Mouse (Mus musculus) cerebellum, adult 9-11 months (tissue): ENCODE measurements around the gene Mpzl1.

Source experiments
- DNase-seq: peaks from one replicate; pipeline ENCODE4 v3.0.0; 2022

Gene Mpzl1

GRCm38 (mm10) chr1:165612714-165613113, 21.6 kb downstream of the Mpzl1 start:
- DNase-seq, result no peak

GRCm38 (mm10) chr1:165610321-165610999, 23.9 kb downstream of the Mpzl1 start:
- DNase-seq, result no peak

DNA sequence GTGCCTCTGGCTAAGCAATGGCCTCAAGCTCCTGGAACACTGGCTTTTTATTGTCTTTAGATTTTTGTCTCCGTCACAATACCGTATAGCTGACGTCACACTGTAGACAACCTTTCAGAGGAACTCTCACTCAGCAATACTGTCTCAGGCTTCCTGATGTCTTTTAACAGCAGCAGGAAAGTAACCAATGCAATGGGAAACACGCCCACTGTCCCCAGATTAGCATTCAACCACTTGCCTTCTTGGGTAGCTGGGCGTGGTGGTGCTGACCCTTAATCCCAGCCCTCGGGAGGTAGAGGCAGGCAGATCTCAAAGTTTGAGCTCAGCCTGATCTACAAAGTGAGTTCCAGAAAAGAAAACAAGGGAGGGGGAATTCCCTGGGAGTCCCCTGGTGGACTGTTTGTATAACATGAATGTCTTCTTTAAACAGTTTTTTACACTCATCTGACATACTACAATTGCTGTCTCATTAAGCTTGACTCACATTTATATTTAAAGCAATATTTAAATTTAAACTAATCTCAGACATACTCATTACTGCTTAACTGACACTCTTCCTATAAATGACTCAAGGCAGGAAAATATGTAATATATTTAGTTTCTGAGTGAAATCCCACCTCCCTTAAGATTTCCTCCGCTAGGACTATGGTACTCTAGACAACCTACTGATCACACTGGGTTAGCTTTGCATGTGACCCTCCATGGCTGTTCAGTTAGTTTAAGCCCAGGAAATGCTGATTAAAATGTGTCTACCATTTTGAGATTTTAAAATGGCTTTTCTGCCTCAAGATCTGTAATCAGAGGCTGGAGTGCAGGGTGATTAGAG, 24.6 kb downstream of the Mpzl1 start:
- DNase-seq, result no peak

- no peak for DNase-seq
These were observed 25.4 kb downstream of the Mpzl1 start for GRCm38 (mm10) chr1:165608904-165609303.

- no peak for DNase-seq
These were observed 28.6 kb downstream of the Mpzl1 start for GRCm38 (mm10) chr1:165605774-165606173.

DNA sequence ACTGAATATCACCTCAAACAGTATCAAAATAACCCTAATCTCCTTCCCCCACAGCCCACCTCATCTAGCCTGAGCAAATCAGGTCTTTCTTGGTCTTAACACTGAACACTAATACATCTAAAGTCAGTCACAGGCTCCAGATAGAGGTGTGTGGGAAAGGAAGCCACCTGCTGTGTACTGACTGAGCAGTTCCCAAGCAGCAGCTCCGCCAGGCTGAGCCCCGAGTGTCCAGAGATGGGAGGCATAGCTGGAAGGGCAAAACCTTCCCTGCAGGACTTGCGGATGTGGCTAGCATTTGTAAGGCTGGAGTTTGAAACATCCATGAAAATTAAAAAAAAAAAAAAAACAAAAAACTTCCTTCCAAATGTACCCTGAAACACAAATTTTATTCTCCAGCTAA, 29.2 kb downstream of the Mpzl1 start:
- no peak for DNase-seq

- no peak for DNase-seq
These were observed 30.1 kb downstream of the Mpzl1 start for GRCm38 (mm10) chr1:165604203-165604602.

DNA sequence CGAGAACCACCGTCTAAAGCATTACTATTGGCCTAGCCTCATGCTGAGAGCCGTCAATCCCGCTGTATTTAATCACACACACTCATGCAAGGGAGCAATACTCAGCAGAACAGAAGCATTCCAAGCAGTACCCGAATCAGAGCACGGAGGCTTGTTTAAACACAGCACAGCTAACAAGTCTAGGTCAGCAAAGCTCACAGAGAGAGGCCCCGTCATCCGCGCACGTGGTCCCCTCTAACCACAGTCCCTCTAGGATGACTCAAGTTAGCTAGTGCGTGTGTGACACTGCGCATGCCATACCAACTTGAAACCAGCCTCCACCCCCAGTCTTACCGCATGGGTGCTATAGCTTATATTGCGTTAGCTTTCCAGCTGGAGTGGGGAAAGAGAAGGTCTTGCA, 31.1 kb downstream of the Mpzl1 start:
- no peak for DNase-seq

GRCm38 (mm10) chr1:165601775-165602280, 32.5 kb downstream of the Mpzl1 start:
- no peak for DNase-seq

DNA sequence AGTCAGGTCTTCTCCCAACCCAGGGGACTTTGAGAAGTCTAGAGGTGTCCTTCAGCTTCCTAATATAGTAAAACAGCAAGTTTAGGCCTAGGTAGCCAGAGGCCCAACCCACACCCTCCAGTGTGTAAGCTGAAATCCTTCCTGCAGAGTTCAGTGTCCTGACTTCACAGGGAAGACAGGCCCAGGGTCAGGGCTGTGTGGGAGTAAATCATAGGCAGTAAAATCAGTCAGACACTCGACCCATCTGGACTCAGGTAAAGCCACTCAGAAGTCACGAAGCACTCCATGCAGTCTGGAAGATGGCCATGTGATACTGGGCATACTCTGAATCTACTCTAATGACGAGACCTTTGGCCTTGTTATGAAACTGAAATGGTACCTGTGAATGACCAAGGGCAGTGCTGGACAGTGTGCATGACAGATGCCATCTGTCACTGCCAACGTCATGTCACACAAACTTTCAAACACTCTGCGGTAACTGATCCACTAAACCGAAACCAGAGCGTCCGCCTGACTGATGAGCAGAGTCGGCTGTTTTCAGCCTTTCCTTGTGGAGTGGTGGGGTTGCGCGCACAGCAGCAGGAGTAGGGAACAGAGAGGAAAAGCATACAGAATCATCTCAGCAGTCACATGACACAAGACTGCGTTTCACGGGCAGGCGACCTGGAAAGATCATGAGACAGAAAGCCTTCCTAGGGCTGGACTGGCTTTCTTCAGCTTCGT, 39.5 kb downstream of the Mpzl1 start:
- DNase-seq, result no peak

- no peak for DNase-seq
These were observed 41.8 kb downstream of the Mpzl1 start for GRCm38 (mm10) chr1:165592295-165593082.

GRCm38 (mm10) chr1:165590760-165591159, 43.6 kb downstream of the Mpzl1 start:
- DNase-seq, result no peak

DNA sequence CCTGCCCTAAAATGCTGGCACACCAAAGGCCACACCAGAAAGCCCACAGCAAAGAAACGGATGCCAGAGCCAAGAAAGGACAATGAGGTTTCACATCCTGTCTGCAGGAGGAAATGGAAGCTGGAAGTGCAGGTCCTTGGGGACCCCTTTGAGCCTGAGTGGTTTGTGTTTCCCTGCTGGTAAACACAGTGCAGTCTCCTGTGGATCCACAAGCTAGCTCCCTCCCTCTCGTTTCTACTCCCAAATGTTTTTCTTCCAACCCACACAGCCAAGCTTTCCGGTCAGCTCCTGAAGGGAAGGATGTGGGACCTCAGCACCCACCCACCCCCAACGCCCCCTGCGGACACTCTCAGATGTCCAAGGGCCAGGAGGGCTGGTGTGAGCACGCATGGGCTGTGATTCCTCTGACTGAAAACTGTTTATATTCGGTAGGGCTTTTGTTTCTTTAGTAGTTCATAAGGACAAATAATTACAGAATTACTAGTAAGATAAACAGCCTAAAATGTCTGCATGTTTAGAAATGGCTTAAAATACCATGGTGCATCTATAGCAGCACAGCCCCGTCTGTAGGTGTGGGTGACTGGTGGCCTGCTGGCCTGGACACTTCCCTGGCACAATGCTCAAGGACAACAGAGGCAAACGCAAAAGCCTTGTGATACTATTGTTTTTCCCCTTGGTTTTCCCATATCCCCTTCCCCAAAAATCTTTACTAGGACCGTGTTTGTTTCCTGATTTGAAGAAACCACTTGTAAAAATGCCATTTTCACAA, 44.9 kb downstream of the Mpzl1 start:
- DNase-seq, result no peak

DNA sequence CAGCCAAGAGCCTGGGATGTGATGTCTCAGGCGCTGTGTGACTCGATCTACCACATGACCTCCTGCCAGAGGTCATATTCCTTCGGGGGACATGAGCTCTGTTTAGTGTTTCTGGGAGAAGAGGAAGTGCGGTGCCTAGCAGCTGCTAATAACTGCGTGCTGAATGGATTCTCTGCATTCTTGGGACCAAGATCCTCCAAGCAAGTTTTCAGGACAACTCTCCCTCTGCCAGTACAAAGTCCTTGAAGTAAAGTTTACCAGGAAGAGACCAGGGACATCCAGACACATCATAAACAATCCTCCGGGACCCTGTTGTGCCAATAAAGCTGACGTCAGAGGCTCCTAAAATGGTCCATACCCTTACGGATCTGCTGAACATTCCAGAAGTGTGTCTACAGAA, 46.5 kb downstream of the Mpzl1 start:
- DNase-seq, result no peak

GRCm38 (mm10) chr1:165586366-165586765, 48.0 kb downstream of the Mpzl1 start:
- no peak for DNase-seq

DNA sequence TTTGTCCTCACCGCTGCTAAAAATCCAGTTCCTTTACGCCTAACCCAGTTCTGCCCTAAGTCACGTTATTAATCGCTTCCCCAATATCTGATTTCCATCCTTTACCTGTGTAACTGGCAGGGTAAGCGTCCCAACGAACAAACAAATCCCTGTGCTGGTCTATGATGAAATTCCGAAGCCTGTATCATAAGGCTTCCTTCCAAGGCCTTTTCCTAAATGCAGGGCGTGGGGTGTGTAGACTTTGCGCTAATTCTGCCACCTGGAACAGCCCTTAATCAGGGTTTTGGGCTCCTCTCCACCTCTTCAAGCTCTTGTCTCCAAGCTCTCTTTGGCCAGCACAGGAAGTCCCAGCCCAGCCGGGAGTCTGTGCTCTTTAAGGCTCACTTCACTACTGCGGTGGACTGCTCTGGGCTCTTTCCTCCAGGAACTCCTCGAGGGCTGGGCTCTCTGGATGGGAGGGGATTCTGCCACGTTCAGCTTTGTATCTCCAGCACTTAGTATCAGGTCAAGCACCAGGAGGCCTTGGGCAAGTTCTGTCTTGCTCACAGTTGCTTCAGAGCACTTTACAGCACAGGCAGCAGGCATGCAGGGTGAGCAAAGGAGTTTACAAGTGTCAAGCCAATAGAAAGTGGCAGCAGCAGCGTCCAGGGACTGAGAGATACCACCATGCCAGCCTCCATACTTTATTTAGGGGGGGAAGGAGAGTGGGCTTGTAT, 48.8 kb downstream of the Mpzl1 start:
- DNase-seq, result no peak

GRCm38 (mm10) chr1:165583529-165584184, 50.7 kb downstream of the Mpzl1 start:
- peak; percentile 89 for DNase-seq

GRCm38 (mm10) chr1:165581255-165581654, 53.1 kb downstream of the Mpzl1 start:
- no peak for DNase-seq

GRCm38 (mm10) chr1:165579332-165579731, 55.0 kb downstream of the Mpzl1 start:
- DNase-seq, result no peak

DNA sequence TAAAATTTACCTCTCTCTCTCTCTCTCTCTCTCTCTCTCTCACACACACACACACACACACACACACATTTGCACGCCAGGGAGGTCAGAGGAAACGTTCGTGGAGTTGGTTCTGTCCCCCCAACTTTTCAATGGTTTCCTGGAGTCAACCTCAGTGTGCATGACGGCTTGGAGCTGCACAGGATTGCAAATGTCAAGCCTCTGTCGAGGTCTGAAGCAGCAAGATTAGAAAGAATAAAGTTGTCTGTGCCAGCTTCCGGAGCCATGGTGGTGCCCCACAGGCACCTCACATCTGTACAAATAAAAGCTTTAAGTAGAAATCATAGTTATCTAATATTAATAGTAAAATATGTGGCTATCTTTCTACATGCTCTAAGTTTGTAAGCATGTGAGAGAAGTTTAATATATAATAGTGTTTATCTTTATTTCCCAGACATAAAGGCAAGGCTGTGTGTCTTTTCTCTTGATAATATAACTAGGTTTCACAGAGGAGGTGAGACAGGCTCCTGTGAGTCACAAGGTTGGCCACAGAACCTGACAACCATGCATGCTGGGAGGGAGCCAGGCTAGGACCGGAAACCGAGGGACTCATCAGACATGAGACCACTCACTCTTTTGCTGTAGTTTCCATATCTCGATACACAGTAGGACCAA, 57.8 kb downstream of the Mpzl1 start:
- no peak for DNase-seq
